Mouse (Mus musculus): ENCODE measurements around the gene Lgals3bp.
"Not testable (repeated sequence)": the region's sequence is repeated elsewhere in the genome, so short reads cannot be mapped to it uniquely, and the experiment has no call there.

The Lgals3bp gene

DNA sequence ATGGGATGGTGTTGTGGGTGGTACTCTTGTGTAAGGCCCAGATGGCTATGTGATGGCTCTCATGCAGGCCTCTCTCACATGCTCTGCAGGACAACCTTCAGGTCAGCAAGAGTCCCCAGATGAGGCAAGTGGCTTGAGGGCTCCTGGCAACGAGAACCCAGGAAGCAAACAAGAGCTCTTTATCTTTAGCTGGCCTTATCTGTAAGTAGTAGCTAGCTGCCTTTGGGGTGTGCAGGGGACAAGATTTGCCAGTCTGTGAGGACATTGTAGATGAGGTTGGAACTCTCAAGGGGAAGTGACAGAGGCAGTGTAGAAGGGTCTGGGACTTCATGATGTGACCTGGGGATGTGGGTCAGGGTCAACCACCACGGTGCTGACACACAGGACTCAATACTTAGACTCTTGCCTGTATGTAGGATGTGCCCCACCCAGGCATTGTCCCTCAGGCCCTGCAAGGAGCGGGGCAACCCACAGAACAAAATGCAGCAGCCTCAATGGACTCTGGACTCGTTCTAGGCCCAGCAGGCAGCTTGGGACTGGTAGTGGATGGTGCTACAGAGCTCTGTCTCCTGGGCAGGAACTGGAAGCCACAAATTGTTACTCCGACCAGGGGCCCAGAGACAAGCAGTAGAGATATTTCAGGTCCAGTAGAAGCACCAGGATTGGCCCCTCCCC, 1.9 kb downstream of the Lgals3bp start:
- DNase-seq: peak; percentile 3

DNA sequence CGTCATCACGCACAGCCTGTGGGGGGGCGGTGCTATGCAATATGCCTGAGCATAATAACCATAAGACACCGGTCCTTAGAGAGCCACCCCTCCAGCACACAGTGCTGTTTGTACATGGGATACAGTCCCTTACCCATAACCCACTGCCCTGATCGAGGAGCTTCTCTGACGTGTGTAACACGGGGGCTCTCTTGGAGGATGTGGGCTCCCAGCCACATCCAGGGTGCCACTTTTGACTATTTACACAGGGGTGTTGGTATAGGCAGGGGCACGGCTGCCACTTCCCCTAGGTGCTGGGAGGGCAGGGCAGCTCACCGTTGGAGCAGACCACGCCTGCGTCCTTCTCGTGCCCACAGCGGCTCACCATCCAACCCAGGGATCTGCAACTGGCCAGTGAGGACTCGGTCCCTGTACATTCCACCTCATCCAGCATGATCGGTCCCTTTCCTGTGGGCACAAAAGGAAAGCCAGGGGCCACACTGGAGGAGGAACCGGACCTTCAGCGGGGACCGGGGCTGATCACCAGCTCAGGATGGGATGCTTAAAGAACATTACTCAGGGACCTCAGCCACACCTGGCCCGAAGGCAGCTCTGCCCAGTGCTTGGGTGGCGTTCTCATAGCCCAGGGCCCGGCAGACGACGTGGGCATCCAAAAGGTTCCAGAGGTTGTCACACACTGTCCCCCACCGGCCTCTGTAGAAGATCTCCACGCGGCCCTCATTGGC, 3.9 kb downstream of the Lgals3bp start:
- DNase-seq: peak; percentile 4

DNA sequence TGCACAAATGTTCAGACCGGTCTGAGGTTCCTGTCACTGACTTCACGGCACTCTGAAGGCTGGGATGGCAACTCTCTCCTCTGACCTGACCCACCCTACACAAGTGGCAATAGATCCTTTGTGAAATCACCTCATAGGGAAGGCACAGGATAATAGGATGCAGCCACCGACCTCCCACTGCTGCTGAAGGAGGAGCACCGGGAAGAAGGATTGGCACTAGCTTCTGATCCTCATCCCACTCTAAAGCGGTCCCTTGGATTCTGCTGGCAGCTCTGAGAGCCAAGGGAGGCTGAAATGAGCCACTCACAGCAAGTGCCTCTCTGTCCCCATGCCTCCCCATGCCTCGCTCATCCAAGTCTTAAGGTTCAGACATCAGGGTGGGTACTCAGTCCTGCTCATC, 7.4 kb downstream of the Lgals3bp start:
- peak; percentile 3 for DNase-seq

DNA sequence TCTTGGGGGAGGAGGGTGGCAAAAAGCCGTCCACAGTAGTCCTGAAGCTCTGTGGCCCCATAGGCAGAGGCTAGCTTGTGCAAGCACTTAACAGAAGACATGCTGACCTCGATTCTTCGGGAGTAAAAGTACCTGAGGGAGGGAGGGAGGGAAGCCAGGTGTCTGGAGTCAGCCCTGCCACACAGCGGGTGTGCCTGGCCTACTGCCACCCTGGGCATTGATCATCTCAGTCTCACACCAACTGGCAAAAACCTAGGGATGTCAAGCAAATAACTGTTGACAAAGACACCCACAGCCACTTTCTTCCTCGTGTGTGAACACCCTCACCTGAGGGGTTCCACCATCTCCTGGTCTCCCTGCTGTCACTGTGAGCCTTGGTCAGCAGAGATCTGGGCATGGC, 7.9 kb downstream of the Lgals3bp start:
- no peak for DNase-seq

DNA sequence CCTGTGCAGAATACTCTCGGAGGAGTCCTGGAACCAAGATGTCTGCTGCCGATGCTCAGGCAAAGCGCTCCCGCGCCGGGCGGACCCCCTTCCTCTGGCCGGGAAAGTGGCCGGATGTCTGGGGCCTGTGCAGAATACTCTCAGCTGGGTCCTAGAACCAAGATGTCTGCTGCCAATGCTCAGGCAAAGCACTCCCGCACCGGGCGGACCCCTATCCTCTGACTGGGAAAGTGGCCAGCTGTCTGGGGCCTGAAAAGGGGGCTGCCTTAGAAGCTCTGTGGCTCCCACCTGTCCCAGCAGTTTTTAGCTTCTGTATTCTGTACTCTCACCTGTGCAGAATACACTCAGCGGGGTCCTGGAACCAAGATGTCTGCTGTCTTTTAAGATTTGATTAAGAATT, 14.1 kb downstream of the Lgals3bp start:
- not testable (repeated sequence) for DNase-seq

DNA sequence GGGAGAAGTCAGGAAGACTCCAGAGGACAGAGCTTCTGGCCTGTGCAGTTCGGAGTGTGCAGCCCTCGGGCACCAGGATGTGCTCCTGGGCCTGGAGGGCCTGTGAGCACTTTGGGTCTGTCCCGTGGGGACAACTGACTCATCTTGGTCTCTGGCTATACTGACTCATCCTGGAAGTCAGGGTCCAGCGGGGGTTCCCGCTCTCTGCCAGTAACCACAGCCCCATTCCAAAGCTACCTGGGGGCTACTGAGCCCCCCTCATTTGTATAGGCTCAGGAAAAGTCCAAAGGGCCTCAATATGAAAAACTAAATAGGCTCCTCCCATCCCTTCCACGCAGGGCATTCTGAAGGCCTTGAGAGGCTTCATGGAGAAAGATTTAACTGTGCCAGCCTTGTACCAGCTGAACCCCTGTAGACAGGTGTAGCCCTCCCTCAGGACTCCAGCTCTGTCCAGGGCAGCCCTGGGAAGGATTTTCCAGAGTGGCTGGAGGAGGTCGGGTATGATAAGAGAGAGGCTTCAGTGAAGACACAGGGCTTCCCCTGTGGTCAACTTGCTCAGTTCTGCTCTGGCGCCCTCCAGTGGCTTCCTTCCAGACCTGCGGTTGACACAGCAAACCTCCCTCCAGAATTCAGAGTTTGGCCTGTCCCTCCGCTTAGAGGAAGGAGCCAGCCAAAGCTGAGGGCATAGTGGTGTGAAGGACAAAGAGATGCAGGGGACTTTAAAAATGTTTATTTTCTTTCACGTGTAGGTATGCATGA, 22.5 kb downstream of the Lgals3bp start:
- peak; percentile 91 for DNase-seq

DNA sequence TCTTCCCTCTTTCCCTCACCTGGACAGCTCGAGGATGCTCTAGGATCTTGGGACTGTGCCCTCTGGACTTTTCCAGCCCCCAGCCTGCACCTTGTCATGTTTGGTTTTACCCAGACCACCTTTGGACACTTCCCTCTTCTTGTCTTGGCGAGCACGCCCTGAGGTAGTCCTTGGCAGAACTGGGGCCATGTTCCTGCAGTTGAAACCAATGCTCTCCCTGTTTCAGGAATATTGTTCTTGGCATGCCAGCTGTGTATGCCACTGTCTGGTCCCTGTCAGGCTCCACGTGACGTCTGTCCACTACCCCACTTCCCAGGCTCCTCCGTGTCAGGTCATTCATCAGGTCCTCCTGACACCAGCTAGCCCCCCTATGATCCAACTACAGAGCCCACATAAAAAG, 23.2 kb downstream of the Lgals3bp start:
- DNase-seq: no peak

DNA sequence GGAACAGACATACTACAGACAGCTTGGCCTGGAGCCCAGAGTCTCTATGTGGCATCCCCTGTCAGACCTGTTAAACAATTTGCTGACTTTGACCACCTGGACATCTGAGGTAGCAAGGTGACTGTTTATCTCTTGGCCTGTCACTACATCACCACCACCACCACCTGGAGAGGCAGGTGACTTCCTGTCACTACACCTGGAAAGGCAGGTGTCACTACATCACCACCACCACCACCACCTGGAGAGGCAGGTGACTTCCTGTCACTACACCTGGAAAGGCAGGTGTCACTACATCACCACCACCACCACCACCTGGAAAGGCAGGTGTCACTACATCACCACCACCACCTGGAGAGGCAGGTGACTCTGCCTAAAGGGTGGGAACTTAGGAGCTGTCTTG, 25.6 kb downstream of the Lgals3bp start:
- DNase-seq: not testable (repeated sequence)

DNA sequence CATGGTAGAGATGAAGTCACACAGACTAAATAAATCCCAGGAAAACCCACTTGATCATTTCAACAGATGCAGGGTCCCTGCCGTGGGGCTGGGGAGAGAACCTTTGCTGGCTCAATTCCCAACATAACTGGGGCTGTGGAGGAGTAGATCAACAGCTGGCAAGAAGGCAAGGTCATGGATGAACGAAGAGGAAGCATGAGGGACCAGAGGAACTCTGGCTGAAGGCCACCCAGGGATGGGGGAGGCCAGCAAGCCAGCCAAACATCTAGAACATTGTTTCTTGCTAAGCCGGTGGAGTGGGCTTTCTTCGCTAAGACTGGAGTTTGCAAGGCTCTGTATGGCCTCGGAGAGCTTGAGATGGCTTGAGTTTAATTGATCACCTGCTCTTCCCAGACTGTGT, 26.0 kb downstream of the Lgals3bp start:
- DNase-seq: peak; percentile 3

DNA sequence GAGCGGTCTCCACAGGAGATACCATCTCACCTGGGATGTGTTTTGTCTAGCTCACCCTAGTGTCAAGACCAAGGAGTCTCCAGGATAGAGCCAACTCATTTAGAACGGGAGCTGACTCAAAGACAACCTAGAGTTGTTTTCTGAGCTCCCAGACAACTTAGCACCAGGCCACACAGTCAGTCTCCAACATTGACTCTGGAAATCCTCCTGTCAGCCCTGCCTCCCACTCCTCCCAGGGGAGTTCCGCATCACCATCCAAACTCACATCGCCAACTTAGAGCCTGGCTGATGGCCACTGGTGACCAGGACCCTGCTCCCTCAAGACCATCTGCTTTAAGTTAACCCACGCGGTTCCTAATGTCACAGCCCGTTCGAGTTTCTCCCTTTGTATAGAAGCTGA, 26.4 kb downstream of the Lgals3bp start:
- DNase-seq: no peak

DNA sequence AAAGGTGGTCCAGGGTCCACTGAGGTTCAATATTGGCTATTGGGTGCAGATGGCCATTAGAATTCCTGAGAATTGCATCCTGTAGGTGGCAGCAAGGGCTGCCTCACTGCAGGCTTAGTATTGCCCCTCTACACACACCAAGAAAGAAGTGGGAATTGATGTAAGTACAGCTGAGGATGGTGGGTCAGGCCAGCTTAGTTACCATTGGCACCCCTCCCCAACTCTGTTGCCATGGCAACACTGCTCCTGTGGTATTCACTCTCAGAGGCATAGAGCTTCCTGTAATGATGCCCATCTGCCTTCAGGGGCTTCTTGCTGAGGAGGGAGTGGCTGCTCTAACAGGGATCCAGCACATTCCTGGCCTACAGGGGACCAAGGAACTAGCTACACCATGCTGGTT, 26.9 kb downstream of the Lgals3bp start:
- peak; percentile 34 for DNase-seq

DNA sequence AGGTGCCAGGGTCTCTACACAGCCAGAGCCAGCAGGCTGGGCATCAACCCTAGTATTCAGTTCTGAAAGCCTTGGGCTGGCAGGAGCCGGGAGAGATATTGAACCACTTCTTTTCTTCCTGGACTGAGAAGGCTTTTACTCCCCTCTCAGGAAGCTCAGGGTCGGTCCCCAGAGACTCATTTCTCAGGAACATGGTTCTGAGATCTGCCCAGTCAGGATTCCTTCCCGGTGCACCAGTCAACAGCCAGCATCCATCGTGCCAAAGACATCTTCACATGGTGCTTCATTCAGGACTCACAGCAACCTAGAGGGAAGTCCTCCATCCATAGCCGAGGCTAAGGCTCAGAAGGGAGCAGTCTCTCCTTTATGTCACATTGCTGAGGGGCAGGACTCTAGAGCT, 27.4 kb downstream of the Lgals3bp start:
- no peak for DNase-seq

DNA sequence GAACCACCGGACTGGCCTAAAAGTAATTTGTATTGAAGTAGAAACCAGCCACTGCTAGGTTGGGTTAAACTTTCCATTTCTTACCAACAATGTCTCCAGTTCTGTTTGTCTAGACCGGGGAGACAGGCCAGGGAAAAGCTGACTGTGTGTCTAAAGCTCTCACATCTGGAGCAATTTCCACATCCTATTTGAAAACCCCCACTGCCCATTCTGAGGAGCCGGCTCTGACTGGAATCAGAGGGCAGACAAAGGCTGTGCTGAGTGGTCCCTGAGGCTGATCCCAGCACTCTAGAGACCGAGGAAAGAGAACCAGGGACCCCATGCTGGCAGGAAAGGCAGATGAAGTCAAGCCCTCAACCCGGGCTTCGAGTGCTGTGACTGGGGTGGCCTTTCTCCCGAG, 29.3 kb downstream of the Lgals3bp start:
- DNase-seq: no peak

DNA sequence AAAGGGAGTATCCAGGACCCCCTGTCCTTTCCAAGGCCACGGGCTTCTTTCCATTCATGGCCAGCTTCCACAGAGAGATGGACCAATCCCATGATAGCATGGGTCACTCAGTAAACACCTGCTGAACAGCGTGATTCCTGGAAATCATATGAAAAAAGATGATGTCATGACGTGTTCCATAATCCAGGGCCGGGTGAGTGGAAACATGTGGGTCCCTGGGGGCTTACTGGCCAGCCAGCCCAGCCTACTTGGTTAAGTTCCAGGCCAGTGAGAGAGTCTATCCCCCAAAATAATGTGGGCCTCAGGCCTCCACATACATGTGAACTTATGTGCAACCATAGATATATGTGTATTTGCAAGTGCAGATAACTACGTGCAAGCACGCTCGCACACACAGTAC, 30.0 kb downstream of the Lgals3bp start:
- no peak for DNase-seq

DNA sequence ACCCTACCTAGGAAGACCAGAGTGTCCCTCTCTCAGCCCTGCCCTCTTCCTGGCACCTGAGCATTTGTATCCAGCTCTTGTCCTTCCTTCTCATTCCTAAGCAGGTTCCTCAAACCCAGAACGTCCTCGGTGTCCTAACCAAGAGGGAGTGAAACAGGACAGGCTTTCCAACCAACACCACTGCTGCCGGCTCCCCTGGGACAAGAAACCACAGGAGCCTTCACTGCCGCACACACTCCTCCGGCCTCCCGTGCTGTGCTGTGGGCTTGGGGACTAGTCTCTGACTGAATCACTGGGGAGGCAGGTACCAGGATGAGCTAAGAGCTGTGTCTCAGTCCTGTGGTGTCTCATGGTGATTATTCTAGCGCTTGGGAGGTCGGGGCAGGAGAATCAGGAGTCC, 32.2 kb downstream of the Lgals3bp start:
- DNase-seq: no peak

DNA sequence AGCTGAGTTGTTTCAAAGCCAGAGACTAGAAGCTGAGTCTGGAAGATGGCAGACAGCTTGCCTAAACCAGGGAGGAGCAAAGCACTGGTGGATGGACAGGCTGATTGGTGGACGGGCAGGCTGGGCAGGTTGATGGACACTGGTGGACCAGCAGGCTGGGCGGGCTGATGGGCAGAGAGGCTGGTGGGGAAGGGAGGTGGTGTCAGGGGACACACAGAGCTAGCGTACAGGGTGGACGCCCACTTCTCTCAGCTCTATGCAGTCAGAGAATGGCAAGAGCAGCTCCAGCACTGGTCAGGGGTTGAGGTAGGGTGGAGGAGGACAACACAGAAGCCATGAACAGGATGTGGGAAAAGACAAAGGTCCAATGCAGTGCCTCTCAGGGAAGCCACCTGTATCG, 32.6 kb downstream of the Lgals3bp start:
- no peak for DNase-seq

DNA sequence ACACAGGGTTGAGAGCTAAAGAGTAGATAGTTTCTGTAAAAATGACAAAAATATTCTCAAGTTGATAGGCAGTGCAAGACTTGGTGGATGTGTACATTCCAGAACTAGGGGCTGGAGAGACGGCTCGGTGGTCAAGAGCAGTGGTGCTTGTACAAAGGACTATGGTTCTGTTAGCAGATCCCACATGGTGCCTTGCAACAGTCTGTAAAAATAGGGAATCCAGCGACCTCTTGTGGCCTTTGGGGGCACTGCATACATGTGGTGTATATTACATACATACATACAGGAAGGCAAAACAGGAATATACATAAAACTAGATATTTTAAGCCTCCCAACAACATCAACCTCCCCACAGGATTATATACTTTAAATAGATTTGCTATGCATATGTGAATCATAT, 33.6 kb downstream of the Lgals3bp start:
- DNase-seq: peak; percentile 33

DNA sequence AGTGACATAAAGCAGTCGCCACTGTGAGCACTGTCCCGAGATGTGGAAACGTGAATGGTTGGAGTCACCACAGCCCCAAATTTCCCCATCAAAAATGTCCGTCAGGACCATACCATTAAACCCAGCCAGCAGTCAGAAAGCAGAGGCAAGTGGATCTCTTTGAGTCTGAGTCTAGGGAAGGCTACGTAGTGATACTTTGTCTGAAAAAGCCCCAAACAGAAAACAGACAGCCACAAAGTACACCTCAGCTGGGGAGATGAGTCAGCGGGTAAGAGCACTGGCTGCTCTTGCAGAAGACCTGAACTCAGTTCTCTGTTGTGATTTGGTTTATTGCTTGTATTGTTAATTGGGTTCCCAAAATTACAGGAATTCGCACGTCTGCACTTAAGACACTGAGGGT, 35.3 kb downstream of the Lgals3bp start:
- no peak for DNase-seq

DNA sequence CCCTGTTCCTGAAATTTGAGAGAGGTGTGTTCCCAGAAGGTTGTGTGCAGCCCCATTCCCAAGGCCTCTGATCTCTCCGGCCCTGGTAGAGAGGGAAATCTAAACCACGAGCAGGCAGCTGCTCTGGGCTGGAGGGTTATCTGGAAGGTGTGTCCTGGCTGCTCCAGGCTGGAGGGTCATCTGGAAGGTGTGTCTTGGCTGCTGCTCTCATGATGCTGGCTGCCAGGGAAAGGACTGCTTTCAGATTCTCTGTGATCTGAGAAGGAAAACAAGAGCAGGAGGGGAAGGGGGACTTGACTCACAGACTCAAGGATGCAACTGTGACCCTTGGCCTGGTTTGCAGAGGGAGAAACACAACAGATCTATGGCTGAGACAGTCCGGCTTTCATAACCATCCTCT, 35.8 kb downstream of the Lgals3bp start:
- DNase-seq: no peak

DNA sequence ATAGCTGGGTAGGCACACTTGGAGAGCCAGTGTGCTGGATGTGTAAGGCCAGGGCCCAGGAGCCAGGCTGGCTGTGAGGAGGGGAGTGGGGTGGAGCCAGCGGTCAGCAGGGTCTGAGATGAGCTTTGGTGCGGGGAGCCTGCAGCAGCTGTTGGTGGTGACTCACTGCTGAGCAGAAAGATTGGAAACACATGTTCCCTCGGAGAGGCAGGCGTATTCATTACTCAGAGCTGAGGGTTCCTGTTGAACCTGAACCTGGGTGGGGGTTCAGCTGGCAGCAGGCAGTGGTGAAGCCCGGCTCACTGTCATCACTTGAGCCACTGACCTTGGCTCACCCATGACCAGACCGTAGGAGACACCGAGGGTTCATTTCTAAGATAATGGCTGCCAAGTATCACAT, 36.7 kb downstream of the Lgals3bp start:
- DNase-seq: no peak

DNA sequence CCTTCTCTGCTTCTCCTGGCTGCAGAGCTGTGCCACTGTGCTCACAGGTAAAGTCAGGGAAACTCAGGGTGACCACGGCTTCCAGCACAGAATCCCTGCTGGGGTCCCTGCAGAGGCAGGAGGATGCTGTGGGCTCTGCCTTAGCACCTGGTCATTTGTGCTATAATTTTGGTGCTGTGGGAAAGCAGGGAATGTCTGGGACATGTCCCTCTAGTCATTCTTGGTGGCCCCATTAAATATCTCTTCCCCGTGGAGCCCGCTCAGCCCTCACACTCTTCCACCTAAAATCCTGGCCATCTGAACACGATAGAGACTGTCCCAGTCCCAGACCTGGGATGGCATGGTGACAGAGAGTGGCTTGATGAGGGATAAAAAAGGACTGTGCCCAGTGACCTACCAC, 37.9 kb downstream of the Lgals3bp start:
- no peak for DNase-seq

DNA sequence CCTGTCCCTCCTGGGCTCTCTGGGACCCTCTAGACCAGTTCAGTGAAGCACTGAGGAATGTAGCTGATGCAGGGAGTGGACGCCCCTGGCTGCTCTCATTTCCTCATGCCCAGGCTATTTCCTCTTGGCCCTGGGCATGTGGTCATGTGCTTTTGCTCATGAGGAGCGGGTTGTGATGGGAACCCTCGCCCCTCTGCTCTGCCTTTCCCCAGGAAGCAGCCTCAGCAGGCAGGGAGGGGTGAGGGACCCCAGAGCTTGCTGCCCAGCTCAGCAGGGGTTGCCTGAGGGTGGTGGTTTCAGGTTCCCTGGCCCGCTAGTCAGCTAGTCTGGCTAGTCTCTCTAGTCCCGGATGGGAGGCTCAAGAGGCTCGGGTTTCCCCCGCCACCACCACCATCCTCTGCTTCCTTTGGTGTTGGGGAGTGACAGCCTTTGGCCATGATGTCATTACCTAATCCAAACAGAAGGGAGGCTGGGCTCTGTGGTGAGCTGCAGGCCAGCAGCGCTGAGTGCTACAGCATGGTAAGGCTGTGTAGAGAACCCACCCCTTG, 38.8 kb downstream of the Lgals3bp start:
- peak; percentile 15 for DNase-seq

DNA sequence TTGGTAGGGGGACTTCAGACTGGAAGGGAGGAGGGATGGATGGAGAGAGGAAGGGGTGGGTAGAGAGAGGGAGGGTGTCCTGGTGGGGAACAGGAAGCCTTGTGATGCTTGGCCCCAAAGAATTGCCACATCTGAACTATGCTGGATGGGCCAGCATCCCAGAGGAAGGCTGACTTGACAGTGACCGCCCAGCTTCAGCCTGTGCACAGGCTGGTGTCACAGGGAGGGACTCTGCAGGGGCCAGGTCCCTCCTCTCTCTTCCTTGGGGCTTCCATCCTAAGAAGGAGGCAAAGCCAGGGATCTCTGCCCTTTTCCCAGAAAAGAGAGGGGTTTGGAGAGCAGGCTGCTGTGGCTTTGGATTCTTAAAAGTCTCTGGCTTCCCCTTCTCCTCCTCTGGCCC, 39.4 kb downstream of the Lgals3bp start:
- no peak for DNase-seq

DNA sequence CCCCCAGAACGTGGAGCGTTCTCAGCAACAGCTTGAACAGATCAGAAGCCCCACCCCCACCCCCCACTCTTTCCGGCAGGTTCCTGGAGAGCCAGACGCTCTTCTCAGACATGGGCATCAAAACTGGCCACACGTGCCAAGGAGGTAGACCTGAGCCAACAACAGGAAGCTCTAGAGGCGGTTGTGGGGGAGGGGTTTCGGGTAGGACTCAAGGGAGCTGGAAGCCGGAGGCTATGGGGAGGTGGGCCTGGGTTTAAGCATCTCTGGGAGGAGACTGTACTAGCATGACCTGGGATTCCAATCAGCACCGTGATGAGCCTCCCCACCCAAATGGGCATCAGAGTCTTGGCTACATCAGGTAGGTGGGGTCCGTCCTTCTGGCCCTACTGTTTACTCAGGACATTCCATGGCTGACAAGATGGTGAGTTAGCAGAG, 41.0 kb downstream of the Lgals3bp start:
- DNase-seq: peak; percentile 38

All from right cerebral cortex, postnatal 14 days (tissue).